Mouse (Mus musculus) forebrain, embryonic 15.5 days (tissue): ENCODE data around the gene Ifnar1. TPM values are rescaled to one million over a fixed set of nuclear protein-coding genes. Genes with fewer than 3 reads are reported as not detected.
A peak's percentile ranks its signal among the peaks of the same experiment; 100 is the strongest.

ENCODE experiments used
- ATAC-seq: fragments of 200-750 bp; cut with Nextera tagmentation; replicated peaks from 2 replicates; pipeline ENCODE4 v1.8.0; 2017; ENCODE audit warnings: mild to moderate bottlenecking, moderate TSS enrichment, moderate library complexity
- H3K27ac ChIP-seq: fragments of 300-500 bp; sonication (generic); replicated peaks from 2 replicates; pipeline ENCODE4 v1.5.1; 2015; ENCODE audit warnings: mild to moderate bottlenecking, inconsistent platforms
- H3K27me3 ChIP-seq: fragments of 300-500 bp; sonication (generic); 2 replicates; pipeline ENCODE4 v1.6.1; 2015; ENCODE audit warnings: inconsistent platforms
- H3K36me3 ChIP-seq: fragments of 300-500 bp; sonication (generic); 2 replicates; pipeline ENCODE4 v1.6.1; 2015; ENCODE audit warnings: mild to moderate bottlenecking, inconsistent platforms
- H3K4me1 ChIP-seq: fragments of 300-500 bp; sonication (generic); 2 replicates; pipeline ENCODE4 v1.6.1; 2015; ENCODE audit warnings: inconsistent platforms
- H3K4me2 ChIP-seq: fragments of 300-500 bp; sonication (generic); replicated peaks from 2 replicates; pipeline ENCODE4 v1.6.1; 2015; ENCODE audit warnings: mild to moderate bottlenecking, inconsistent platforms
- H3K4me3 ChIP-seq: fragments of 300-500 bp; sonication (generic); 2 replicates; pipeline ENCODE4 v1.5.1; 2015; ENCODE audit warnings: mild to moderate bottlenecking, inconsistent platforms
- H3K9ac ChIP-seq: fragments of 300-500 bp; sonication (generic); replicated peaks from 2 replicates; pipeline ENCODE4 v1.6.1; 2015; ENCODE audit warnings: mild to moderate bottlenecking, inconsistent platforms
- H3K9me3 ChIP-seq: fragments of 300-500 bp; sonication (generic); 2 replicates; pipeline ENCODE4 v1.6.1; 2016; ENCODE audit warnings: inconsistent platforms
- WGBS: fragments of 180-500 bp; shearing (Covaris S2); methylation state at CpG from one replicate; pipeline ENCODE4 v1.1.7; 2015; ENCODE audit warnings: mixed read lengths; 5-methylcytosine and 5-hydroxymethylcytosine counted together
- polyA plus RNA-seq: library from polyadenylated mRNA; unstranded; fragments of >200 nt; fragmentation: Nextera tagmentation; extraction: Ambion mirVana; gene quantifications from 2 replicates; pipeline ENCODE4 v1.2.1, GENCODE M21; 2015

The Ifnar1 gene
- polyA plus RNA-seq, 1 experiment from 2014 or later = 54.8 TPM

DNA sequence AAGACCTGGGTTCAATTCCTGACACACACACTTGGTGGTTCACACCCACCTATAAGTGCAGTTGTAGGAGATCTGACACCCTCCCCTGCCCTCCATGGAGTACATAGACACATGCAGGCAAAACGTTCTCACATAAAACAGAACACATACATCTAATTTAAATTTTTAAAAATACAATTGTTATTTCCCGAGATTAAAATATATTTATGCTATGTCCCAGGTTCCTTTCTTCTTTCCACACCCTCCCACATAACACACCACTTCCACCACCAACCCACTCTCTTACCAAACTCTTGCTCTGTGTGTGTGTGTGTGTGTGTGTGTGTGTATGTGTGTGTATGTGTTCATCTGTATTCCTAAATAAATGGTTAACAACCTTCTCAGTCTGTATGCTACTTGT is 3.0 kb downstream of the Ifnar1 start:
- Histone ChIP-seq H3K4me3 (no peak overlapping the region), H3K27me3 (no peaks in the 10 kb centered on the region), H3K27ac (no peak overlapping the region), H3K4me1 (peaks cover 25% of the 10 kb centered on the region), H3K9me3 (no peaks in the 10 kb centered on the region), H3K4me2 (no peak overlapping the region), H3K36me3 (peaks cover 33% of the 10 kb centered on the region), H3K9ac (no peak overlapping the region)
- ATAC-seq = no peak
- WGBS = 88% methylated on average over 2 of the region's 2 CpGs

GRCm38 (mm10) chr16:91490897-91491296 is 5.9 kb downstream of the Ifnar1 start:
- peaks cover 18% of the 10 kb centered on the region for H3K4me1 ChIP-seq
- H3K9me3 ChIP-seq = no peaks in the 10 kb centered on the region
- peaks cover 58% of the 10 kb centered on the region for H3K36me3 ChIP-seq
- no peaks in the 10 kb centered on the region for H3K27me3 ChIP-seq
- 91% methylated on average over 4 of the region's 4 CpGs for WGBS
- no peak overlapping the region for H3K4me2 ChIP-seq
- no peak overlapping the region for H3K4me3 ChIP-seq
- H3K27ac ChIP-seq = no peak overlapping the region
- H3K9ac ChIP-seq = no peak overlapping the region
- ATAC-seq = no peak

DNA sequence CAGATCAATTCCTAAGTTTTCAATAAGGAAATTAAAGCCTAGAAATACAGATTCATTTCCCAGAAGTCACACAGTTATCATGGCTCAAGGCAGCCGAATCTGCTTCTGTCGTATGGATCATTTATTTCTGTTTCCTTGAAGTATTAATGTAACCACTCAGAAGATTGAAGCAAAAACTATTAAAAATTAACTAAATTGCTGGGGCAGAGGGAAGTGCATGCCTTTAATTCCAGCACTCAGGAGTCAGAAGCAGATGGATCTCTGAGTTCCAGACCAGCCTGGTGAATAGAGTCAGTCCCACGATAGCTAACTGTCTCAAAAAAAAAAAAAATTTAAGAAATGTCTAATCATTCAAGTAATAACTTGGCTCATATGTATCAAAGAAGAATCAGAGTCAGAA is 6.4 kb downstream of the Ifnar1 start:
- H3K27ac ChIP-seq = no peak overlapping the region
- H3K4me3 ChIP-seq = no peak overlapping the region
- peaks cover 63% of the 10 kb centered on the region for H3K36me3 ChIP-seq
- no peak overlapping the region for H3K9ac ChIP-seq
- no peak for ATAC-seq
- no peaks in the 10 kb centered on the region for H3K9me3 ChIP-seq
- no peak overlapping the region for H3K4me2 ChIP-seq
- H3K27me3 ChIP-seq = no peaks in the 10 kb centered on the region
- peaks cover 12% of the 10 kb centered on the region for H3K4me1 ChIP-seq
- WGBS = 96% methylated on average over 3 of the region's 3 CpGs

- Histone ChIP-seq H3K4me3 (no peak overlapping the region), H3K9me3 (no peaks in the 10 kb centered on the region), H3K4me2 (no peak overlapping the region), H3K27me3 (no peaks in the 10 kb centered on the region), H3K36me3 (peaks cover 87% of the 10 kb centered on the region), H3K9ac (no peak overlapping the region), H3K4me1 (no peaks in the 10 kb centered on the region), H3K27ac (no peak overlapping the region)
- 85% methylated on average over 4 of the region's 4 CpGs for WGBS
- no peak for ATAC-seq
Observed at GRCm38 (mm10) chr16:91495501-91495900, 10.5 kb downstream of the Ifnar1 start.

- Histone ChIP-seq H3K27me3 (no peaks in the 10 kb centered on the region), H3K9ac (no peak overlapping the region), H3K27ac (no peak overlapping the region), H3K4me3 (no peak overlapping the region), H3K9me3 (no peaks in the 10 kb centered on the region), H3K36me3 (peaks cover 87% of the 10 kb centered on the region), H3K4me1 (no peaks in the 10 kb centered on the region), H3K4me2 (no peak overlapping the region)
- WGBS = 92% methylated on average over 17 of the region's 17 CpGs
- no peak for ATAC-seq
Observed at GRCm38 (mm10) chr16:91496206-91496605, 11.2 kb downstream of the Ifnar1 start.

DNA sequence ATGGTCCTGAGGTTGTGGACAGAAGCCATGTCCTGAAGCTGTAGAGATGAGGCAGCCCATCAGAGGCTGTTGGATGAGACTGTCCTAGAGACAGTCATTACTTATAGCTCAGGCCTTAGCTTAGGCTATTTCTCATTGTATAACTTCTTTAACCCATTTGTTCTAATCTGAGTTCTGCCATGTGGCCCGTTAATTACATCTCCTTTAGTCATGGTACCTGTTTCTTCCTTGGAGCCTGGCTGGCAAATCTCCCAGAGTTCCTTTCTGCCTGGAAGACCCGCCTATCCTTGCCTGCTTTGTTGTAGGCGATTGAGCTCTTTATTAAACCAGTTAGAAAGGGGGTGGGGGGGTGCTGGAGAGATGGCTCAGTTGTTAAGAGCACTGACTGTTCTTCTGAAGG is 11.7 kb downstream of the Ifnar1 start:
- Histone ChIP-seq H3K9me3 (no peaks in the 10 kb centered on the region), H3K27me3 (no peaks in the 10 kb centered on the region), H3K4me1 (no peaks in the 10 kb centered on the region), H3K4me3 (no peak overlapping the region), H3K36me3 (peaks cover 88% of the 10 kb centered on the region), H3K9ac (no peak overlapping the region), H3K27ac (no peak overlapping the region), H3K4me2 (no peak overlapping the region)
- ATAC-seq = no peak
- 90% methylated on average over 3 of the region's 3 CpGs for WGBS

DNA sequence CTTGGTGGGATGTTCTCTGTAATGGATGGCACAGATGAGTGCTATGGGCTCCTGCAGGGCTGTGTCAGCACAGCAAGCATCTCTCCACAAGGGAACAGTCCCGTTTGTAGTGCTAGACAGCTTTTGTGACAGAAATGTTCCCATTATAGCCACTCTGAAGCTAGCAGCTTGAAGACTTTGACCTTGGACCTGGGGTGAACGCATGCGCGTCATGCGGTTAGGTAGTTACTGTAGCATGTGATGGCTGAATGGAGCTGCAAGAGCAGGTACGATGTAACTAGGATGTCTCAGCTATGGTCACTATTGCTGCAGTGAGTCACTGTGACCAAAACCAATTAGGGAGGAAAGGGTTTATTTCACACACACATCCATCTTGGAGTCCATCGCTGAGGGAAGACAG is 13.0 kb downstream of the Ifnar1 start:
- Histone ChIP-seq H3K4me1 (no peaks in the 10 kb centered on the region), H3K27me3 (no peaks in the 10 kb centered on the region), H3K27ac (no peak overlapping the region), H3K4me2 (no peak overlapping the region), H3K36me3 (peaks cover 84% of the 10 kb centered on the region), H3K4me3 (no peak overlapping the region), H3K9me3 (no peaks in the 10 kb centered on the region), H3K9ac (no peak overlapping the region)
- 96% methylated on average over 7 of the region's 7 CpGs for WGBS
- no peak for ATAC-seq

- H3K9ac ChIP-seq = no peak overlapping the region
- no peak overlapping the region for H3K4me2 ChIP-seq
- WGBS = 78% methylated on average over 7 of the region's 7 CpGs
- no peaks in the 10 kb centered on the region for H3K27me3 ChIP-seq
- peaks cover 68% of the 10 kb centered on the region for H3K36me3 ChIP-seq
- no peak overlapping the region for H3K4me3 ChIP-seq
- H3K27ac ChIP-seq = no peak overlapping the region; the same call in 1 of the 2 replicates
- H3K4me1 ChIP-seq = no peaks in the 10 kb centered on the region
- no peak for ATAC-seq
- H3K9me3 ChIP-seq = no peaks in the 10 kb centered on the region
Observed at GRCm38 (mm10) chr16:91504701-91505100, 19.7 kb downstream of the Ifnar1 start.

GRCm38 (mm10) chr16:91505116-91505601 is 20.1 kb downstream of the Ifnar1 start:
- Histone ChIP-seq H3K27me3 (no peaks in the 10 kb centered on the region), H3K4me3 (no peak overlapping the region), H3K27ac (no peak overlapping the region; the same call in 1 of the 2 replicates), H3K36me3 (peaks cover 64% of the 10 kb centered on the region), H3K9me3 (no peaks in the 10 kb centered on the region), H3K4me1 (no peaks in the 10 kb centered on the region), H3K9ac (no peak overlapping the region), H3K4me2 (no peak overlapping the region)
- 0 out of 2 replicates have a peak, but pooled peaks have one; percentile 13 for ATAC-seq
- WGBS = 80% methylated on average over 15 of the region's 15 CpGs

- no peak for ATAC-seq
- Histone ChIP-seq H3K27me3 (no peaks in the 10 kb centered on the region), H3K4me2 (no peak overlapping the region), H3K9me3 (no peaks in the 10 kb centered on the region), H3K36me3 (peaks cover 54% of the 10 kb centered on the region), H3K27ac (no peak overlapping the region), H3K4me3 (no peak overlapping the region), H3K9ac (no peak overlapping the region), H3K4me1 (no peaks in the 10 kb centered on the region)
- 88% methylated on average over 12 of the region's 12 CpGs for WGBS
Observed at GRCm38 (mm10) chr16:91506396-91506795, 21.4 kb downstream of the Ifnar1 start.

DNA sequence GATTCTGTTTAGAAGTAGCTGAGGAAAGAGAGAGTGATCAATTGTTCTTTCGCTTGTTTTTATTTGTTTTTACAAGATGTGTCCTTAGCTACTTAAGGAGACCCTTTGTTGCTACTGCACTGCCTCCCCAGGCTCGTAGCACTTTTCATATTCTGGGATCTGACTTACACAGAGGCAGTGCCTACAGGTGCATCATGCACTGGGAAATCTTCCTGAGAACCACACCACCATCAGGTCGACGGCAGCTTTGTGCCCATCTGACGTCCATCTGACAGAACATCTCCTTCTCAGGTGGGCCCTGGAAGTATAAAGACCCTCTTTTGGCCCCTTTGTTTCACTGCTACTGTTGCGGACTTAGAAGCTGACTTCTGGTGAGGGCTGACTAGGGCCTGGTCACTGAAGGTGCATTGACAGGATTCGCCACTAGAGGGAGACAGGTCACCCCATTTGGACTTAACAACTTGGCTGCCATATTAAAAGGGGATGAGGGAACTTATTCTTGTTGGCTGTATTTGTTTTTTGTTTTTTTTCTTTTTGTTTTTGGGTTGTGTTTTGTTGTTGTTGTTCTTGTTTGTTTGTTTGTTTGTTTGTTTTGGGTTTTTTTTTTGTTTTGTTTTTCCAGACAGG is 27.2 kb downstream of the Ifnar1 start:
- 30% methylated on average over 7 of the region's 7 CpGs for WGBS
- Histone ChIP-seq H3K36me3 (peaks cover 4% of the 10 kb centered on the region; the same call in 1 of the 2 replicates), H3K4me3 (no peak overlapping the region), H3K9me3 (no peaks in the 10 kb centered on the region), H3K27ac (no peak overlapping the region), H3K9ac (no peak overlapping the region), H3K4me1 (no peaks in the 10 kb centered on the region), H3K27me3 (no peaks in the 10 kb centered on the region), H3K4me2 (no peak overlapping the region)
- peak; percentile 51 for ATAC-seq

- WGBS = 91% methylated on average over 6 of the region's 6 CpGs
- Histone ChIP-seq H3K4me2 (no peak overlapping the region), H3K27me3 (no peaks in the 10 kb centered on the region), H3K9ac (no peak overlapping the region), H3K36me3 (peaks cover 4% of the 10 kb centered on the region; the same call in 1 of the 2 replicates), H3K9me3 (no peaks in the 10 kb centered on the region), H3K27ac (no peak overlapping the region), H3K4me1 (no peaks in the 10 kb centered on the region), H3K4me3 (no peak overlapping the region)
- ATAC-seq = no peak
Observed at GRCm38 (mm10) chr16:91513099-91513498, 28.1 kb downstream of the Ifnar1 start.

GRCm38 (mm10) chr16:91517020-91517419 is 32.0 kb downstream of the Ifnar1 start:
- Histone ChIP-seq H3K4me1 (no peaks in the 10 kb centered on the region), H3K4me2 (no peak overlapping the region), H3K27me3 (no peaks in the 10 kb centered on the region), H3K4me3 (no peak overlapping the region), H3K9me3 (no peaks in the 10 kb centered on the region), H3K27ac (no peak overlapping the region), H3K36me3 (no peaks in the 10 kb centered on the region), H3K9ac (no peak overlapping the region)
- WGBS = 90% methylated on average over 7 of the region's 7 CpGs
- ATAC-seq = no peak
